Mouse (Mus musculus) left cerebral cortex, adult 18-20 months (tissue): ENCODE measurements around the gene Adgrg3. TPM values are rescaled to one million over a fixed set of nuclear protein-coding genes. Genes with fewer than 3 reads are reported as not detected.
A peak's percentile ranks its signal among the peaks of the same experiment; 100 is the strongest.
"Not testable (repeated sequence)": the region's sequence is repeated elsewhere in the genome, so short reads cannot be mapped to it uniquely, and the experiment has no call there.

ENCODE experiments used
- DNase-seq, 2 experiments: peaks; one replicate each; pipeline ENCODE4 v3.0.0; 2021 to 2022; ENCODE audit warnings: low spot score in 2 of 2, mixed read lengths in 1 of 2
- total RNA-seq, 2 experiments: library from RNA; stranded (reverse); gene quantifications; 2 replicates each; pipeline ENCODE4 v1.2.3; 2021

Adgrg3 gene
- total RNA-seq, 2 experiments from 2014 or later: 0.30 to 0.87 TPM

- DNase-seq: no peak
These were observed 5.7 kb downstream of the Adgrg3 start for GRCm38 (mm10) chr8:95023201-95023600.

GRCm38 (mm10) chr8:95024387-95024786 lies 6.9 kb downstream of the Adgrg3 start:
- DNase-seq: no peak

GRCm38 (mm10) chr8:95025421-95025820 lies 7.9 kb downstream of the Adgrg3 start:
- DNase-seq: no peak

GRCm38 (mm10) chr8:95028391-95028790 lies 10.9 kb downstream of the Adgrg3 start:
- DNase-seq: not testable (repeated sequence)

- peak; percentile 16 to 22 for DNase-seq
These were observed 19.8 kb downstream of the Adgrg3 start for GRCm38 (mm10) chr8:95037106-95037925.

- DNase-seq: no peak
These were observed 24.6 kb downstream of the Adgrg3 start for GRCm38 (mm10) chr8:95041883-95042784.

- DNase-seq: no peak
These were observed 27.3 kb downstream of the Adgrg3 start for GRCm38 (mm10) chr8:95044811-95045210.

GRCm38 (mm10) chr8:95046982-95047381 lies 29.5 kb downstream of the Adgrg3 start:
- DNase-seq: no peak

- no peak for DNase-seq
These were observed 30.6 kb downstream of the Adgrg3 start for GRCm38 (mm10) chr8:95047884-95048680.

GRCm38 (mm10) chr8:95049636-95050035 lies 32.1 kb downstream of the Adgrg3 start:
- DNase-seq: no peak

GRCm38 (mm10) chr8:95054438-95054837 lies 36.9 kb downstream of the Adgrg3 start:
- no peak for DNase-seq

- no peak for DNase-seq
These were observed 37.5 kb downstream of the Adgrg3 start, which contains the start of gene Drc7 for GRCm38 (mm10) chr8:95054927-95055510. TSS of gene Drc7 (plus strand) at chr8:95055103.

GRCm38 (mm10) chr8:95056414-95056813 lies 38.9 kb downstream of the Adgrg3 start:
- DNase-seq: no peak

- DNase-seq: no peak
These were observed 41.2 kb downstream of the Adgrg3 start for GRCm38 (mm10) chr8:95058661-95059060.

- DNase-seq: no peak
These were observed 42.5 kb downstream of the Adgrg3 start for GRCm38 (mm10) chr8:95059812-95060533.

GRCm38 (mm10) chr8:95064531-95064930 lies 47.0 kb downstream of the Adgrg3 start:
- no peak for DNase-seq

GRCm38 (mm10) chr8:95067582-95067981 lies 50.1 kb downstream of the Adgrg3 start:
- peak; percentile 19 to 49 for DNase-seq

GRCm38 (mm10) chr8:95075504-95075903 lies 58.0 kb downstream of the Adgrg3 start:
- no peak for DNase-seq

GRCm38 (mm10) chr8:95076151-95076550 lies 58.7 kb downstream of the Adgrg3 start:
- no peak for DNase-seq

GRCm38 (mm10) chr8:95078055-95078454 lies 60.6 kb downstream of the Adgrg3 start:
- no peak for DNase-seq
